Mouse (Mus musculus): ENCODE data around the gene Samhd1.

GRCm38 (mm10) chr2:157075226-157075625 is 59.8 kb downstream of the Samhd1 start:
- TF ChIP-seq CTCF (IDR thresholded peaks at IDR 0.05; ENCODE audit: low read depth, low read length) (no peak), POLR2A (IDR thresholded peaks at IDR 0.05; ENCODE audit: extremely low read depth, insufficient read depth, low read length) (no peak)
